Mouse (Mus musculus) retina, embryonic 14.5 days (tissue): ENCODE data around the gene Pgd.

Experiments used
- DNase-seq: peaks from one replicate; pipeline ENCODE4 v3.0.0-alpha.2; 2015; ENCODE audit warnings: low spot score

Gene Pgd

GRCm38 (mm10) chr4:149168016-149168415 is 1.4 kb upstream of the Pgd start:
- no peak for DNase-seq

- DNase-seq: no peak
Observed at GRCm38 (mm10) chr4:149166957-149167611, 513 bp upstream of the Pgd start.

DNA sequence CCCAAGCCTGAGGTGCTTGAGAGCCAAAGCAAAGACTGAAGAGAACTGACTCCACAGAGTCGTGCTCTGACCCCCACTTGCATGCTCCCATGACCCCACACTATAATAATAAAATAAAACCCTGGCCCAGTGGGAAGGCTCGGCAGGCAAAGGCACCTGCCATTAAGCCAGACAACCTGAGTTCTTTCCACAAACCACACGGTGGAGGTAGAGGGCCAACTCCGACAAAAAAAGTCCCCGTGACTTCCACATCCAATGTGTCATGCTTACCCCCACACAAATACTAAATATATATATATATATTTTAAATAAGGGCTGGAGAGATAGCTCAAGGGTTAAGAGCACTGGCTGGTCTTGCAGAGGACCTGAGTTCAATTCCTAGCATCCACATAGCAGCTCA is 2.4 kb downstream of the Pgd start:
- no peak for DNase-seq

DNA sequence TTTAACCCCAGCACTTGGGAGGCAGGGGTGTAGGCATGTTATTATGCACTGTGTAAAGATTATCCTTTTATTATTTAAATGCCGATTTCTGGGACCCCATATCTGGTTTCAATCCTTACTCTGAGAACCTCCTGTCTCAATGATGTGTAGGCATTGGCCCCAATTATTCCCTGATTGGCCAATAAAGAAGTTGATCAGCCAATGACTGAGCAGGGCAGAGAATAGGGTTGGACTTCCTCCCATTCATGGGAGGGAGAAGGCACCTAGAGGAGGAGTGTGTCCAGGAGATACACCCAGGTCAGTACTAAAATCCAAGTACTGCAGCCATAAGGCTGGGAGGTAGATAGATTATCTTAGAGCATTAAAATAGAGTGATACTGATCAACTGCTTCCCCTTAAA is 3.4 kb downstream of the Pgd start:
- DNase-seq: no peak

DNA sequence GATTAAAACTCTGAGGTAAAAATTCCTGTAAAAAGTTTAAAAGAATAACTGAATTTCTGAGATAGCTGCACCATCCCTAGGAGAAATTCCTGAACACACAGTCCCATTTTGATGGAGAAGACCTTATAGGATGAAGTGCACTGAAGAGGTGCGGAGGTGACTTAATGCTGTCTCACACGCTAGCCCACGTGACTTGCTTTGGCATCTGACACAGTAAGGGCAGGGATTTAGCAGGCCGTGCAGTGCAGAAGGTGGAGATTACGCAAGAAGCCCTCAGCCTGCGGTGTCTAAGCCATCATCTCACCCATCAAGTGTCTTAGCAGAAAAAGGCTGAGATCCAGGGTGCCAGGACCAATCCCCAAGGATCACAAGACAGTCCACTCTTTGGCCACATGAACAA is 5.4 kb downstream of the Pgd start:
- DNase-seq: no peak

GRCm38 (mm10) chr4:149159891-149160290 is 6.7 kb downstream of the Pgd start:
- DNase-seq: no peak

DNA sequence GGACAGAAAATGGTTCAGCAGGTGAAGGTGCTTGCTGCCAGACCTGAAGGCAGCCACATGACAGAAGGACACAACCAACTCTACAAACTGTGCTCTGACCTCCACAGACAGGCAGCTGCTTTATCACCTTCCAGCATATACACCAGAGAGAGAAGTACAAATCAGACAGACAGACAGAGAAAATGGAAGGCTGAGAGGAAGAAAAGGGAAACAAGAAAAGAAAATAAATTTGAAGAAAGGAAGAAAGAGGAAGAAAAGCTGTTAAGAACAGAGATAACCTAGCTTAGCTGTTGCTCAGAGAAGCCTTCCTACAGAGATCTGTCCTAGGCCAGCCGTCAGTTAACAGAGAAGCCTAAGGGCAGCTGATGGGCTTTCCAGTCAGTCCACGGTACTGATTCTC is 7.4 kb downstream of the Pgd start:
- no peak for DNase-seq

- DNase-seq: no peak
Observed at GRCm38 (mm10) chr4:149157415-149157973, 9.1 kb downstream of the Pgd start.

DNA sequence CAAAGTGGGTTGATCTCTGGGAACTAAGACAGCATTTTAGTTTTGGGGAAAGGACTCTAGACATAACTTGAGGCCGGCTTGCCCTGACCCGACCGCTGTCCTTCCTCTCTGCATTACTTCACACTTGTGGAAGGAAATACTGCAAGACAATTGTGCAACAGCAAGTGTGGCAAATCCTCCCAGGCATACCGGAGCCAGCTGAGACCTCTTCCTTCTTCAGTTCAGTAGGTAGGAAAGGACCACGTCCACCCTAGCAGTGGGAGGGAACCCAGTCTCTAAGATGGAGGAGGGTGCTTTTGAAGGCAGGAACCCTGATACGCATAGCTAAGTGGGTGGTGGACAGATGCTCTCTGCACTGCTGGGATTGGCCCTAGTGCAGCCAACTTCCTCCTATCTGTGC is 10.9 kb downstream of the Pgd start:
- no peak for DNase-seq

DNA sequence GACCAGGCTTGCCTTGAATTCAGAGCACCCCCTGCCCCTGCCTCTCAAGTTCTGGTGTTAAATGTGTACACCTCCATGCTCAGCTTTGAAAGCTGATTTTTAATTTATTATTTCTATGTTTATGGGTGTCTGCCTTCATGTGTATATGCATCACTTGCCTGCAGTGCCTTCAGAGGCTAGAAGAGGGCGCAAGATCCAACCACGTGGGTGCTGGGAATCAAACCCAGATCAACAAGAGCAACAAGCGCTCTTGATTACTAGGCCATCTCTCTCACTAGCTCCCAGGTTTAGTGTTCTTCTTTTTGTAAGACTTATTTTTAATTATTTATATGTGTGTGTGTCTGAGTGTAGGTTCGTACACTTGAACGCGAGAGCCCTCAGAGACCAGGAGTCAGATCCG is 11.7 kb downstream of the Pgd start:
- no peak for DNase-seq

- DNase-seq: no peak
Observed at GRCm38 (mm10) chr4:149150721-149151120, 15.8 kb downstream of the Pgd start.

- no peak for DNase-seq
Observed at GRCm38 (mm10) chr4:149150256-149150655, 16.3 kb downstream of the Pgd start.

- DNase-seq: no peak
Observed at GRCm38 (mm10) chr4:149149611-149150010, 17.0 kb downstream of the Pgd start.

GRCm38 (mm10) chr4:149149196-149149595 is 17.4 kb downstream of the Pgd start:
- DNase-seq: no peak

DNA sequence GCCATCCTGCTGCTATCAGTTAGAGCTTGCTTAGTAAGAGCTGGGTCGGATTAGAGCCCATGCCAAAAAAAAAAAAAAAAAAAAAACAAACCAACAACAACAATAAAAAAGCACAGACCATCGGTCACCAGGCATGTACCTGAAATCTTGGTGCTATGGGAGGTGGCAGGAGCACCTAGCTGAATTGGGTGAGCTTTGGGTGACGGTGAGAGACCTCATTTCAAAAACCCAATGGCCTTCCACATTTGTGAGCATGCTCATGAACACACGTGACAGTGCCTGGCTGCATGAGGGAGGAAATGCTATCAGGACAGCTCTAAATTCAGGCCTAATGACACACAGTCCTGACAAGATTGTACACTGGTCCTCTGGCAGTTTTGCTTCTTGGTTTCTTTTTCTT is 18.5 kb downstream of the Pgd start:
- no peak for DNase-seq

GRCm38 (mm10) chr4:149147528-149147927 is 19.0 kb downstream of the Pgd start:
- DNase-seq: no peak

- DNase-seq: no peak
Observed at GRCm38 (mm10) chr4:149145151-149145550, 21.4 kb downstream of the Pgd start.

DNA sequence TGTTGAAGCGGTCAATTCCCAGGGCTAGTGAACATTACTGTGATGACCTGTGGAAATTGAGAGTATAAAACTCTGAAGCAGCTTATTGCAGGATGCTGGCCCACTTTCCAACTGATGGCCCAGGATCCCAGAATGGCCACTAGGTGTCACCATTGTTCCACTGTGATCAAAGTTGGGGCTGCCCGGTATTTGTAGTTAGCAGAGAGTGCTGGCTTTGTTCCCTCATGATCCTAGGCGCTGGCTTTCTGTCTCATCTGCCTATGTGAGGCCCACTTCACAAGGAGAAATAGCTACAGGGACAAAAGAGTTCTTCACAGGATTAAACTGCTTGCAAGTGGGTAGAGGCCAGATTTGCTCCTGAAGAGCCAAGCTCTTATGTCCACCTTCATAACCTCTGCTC is 22.1 kb downstream of the Pgd start:
- DNase-seq: peak; percentile 95

- DNase-seq: no peak
Observed at GRCm38 (mm10) chr4:149143594-149143993, 23.0 kb downstream of the Pgd start.

- no peak for DNase-seq
Observed at GRCm38 (mm10) chr4:149138515-149138914, 28.1 kb downstream of the Pgd start.

- peak; percentile 95 for DNase-seq
Observed at GRCm38 (mm10) chr4:149136982-149137770, 29.4 kb downstream of the Pgd start, which contains the start of gene Cenps. Cenps (minus strand) TSS chr4:149137629.

GRCm38 (mm10) chr4:149136116-149136850 is 30.3 kb downstream of the Pgd start:
- peak; percentile 11 for DNase-seq

DNA sequence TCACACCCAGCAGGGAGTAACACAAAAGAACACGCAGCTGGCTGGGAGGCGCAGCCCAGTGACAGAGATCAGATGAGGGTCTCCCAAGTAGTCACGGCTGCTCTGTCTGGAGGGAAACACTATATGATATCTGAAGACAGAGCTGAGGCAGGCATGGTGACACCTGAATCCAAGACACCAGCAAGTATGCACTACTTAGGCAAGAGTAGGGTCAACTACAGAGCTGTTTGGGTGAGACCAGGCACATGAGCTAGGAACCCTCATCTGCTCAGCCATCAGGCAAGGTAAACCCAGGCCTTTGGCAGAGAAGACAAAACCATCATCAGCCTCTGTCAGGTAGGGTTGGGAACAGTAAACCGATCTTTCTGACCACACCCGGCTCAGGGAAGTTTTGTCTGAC is 33.2 kb downstream of the Pgd start:
- DNase-seq: no peak
